Mouse (Mus musculus): Measurements from ENCODE around the gene Wfikkn2.
A peak's percentile ranks its signal among the peaks of the same experiment; 100 is the strongest.
"Not testable (repeated sequence)": the region's sequence is repeated elsewhere in the genome, so short reads cannot be mapped to it uniquely, and the experiment has no call there.

The Wfikkn2 gene

GRCm38 (mm10) chr11:94245955-94246788 lies at the start of gene Wfikkn2:
Gene Wfikkn2 (minus strand): TSS chr11:94246005.
- no peak for DNase-seq (ENCODE audit: low spot score)

GRCm38 (mm10) chr11:94294996-94295845 lies 49.4 kb upstream of the Wfikkn2 start:
- DNase-seq (ENCODE audit: low spot score), result no peak

GRCm38 (mm10) chr11:94290062-94290740 lies 44.4 kb upstream of the Wfikkn2 start:
- DNase-seq (ENCODE audit: low spot score), result no peak

- DNase-seq (ENCODE audit: low spot score), result no peak
These were observed 41.3 kb upstream of the Wfikkn2 start for GRCm38 (mm10) chr11:94287105-94287504.

DNA sequence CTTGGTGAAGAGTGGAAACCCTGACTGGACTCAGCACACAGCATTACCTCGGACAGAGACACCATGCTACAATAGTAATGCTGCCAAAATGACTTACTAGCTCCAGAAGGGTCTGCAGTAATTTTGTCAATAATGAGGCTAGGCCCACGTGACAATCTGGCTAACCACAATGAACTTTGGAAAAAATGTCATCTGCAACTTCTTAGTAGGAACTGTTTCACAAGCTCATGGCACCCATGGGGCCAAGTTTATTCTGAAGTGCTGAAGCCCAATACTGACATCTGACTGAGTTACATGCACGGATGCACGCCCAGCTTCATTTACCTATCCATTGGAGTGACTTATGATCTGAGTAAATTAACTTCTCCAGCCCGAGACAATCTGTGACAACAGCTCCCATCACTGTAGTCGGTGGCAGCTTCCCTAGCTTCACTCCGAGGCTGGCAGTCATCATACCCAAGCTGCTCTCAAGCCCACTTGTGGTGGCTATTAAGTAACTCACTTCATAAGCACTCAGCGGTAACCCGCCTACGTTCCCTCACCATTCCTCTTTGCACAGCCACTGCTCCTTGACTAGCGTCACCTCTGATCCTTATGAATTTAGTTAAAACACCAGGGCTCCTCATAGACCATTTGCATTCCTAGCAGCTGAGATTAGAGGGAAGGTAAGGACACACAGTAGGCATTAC lies 40.2 kb upstream of the Wfikkn2 start:
- DNase-seq (ENCODE audit: low spot score), result no peak

DNA sequence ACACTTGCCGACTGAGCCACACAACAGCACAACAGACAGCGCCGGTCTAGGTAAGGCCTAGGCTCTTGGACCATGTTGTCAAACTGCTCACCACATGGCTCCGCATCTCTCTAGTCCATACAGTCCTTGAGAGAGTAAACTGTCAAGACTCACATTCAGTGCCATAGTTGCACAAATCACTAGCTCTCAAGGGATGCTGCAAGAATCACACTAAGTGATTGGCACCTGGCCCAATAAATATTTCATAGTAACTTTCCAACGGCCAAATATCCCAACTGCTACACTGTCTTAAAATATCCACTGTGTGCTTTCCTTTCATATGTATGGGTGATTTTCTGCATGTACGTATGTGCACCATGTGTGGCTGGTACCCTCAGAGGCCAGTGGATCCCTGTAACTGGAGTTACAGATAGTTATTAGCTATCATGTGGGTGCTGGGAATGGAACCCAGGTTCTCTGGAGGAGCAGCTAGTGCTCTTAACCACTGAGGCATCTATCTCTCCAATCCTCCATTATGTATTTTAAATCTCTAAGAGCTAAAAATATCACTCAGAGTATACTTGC lies 37.8 kb upstream of the Wfikkn2 start:
- no peak for DNase-seq (ENCODE audit: low spot score)

DNA sequence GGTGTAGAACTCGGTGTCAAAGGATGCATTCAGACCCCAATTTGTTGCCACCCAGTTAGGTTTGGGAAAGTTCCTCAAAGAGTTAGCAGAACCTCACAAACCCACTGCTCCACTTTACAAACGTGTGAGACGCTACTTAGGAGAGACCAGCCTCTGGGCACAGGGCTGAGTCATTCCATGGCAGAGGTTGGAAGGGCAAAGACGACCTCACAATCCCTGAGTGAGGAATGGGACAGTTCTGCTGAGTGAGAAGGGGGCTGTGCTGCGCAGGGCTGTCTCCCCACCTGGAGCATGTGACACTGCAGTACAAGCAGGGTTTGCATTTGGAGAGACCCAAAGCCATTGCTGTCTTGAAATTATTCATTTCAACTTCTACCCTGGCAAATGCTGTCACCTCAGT lies 36.5 kb upstream of the Wfikkn2 start:
- DNase-seq (ENCODE audit: low spot score), result no peak

DNA sequence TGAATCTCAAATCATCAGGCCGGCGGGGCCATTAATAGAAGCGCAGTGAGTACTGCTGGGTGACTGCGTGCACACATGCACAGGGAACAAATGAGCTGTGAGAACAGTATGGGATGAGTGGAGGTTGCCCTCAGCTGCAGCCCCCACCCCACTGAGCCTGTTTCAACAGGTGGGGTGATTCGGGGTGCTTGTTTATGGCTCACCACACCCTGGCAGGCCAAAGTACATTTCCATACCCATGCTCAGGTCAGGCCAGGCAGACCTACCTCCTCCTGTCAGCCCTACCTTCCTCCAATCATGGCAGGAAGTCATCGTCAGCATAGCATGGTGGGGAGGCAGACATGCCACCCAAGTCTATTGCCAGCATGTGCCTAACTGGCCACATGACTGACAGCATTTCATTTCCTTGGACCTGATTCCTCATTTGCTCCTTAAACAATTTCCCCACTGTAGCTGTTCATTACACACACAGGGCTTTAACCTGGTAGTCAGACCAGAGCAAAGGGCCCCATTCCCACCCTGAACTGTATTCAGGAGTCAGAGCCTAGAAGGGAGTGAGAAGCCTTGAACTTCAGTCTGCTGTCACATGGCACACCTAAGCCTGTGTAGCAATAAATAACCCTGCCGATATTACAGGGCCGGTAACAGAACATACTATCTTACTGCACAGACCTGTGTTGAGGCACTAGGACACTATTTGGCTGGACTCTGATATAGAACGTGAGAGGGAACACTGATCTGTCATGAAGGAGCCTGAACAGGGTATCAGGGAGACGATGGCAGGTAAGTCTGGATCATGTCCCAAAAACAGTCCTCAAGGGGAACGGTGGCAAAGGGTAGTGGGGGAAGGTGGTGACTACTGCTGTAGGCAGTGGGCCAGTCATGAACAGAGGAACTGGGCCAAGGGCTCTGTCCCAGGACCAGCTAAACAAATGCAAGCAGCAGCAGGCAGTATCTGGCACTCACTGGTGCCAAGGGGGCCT lies 35.7 kb upstream of the Wfikkn2 start, which contains the start of gene Gm21885:
Gene Gm21885 (plus strand): TSS at position 675 of the 983 bp plus-strand sequence.
- DNase-seq (ENCODE audit: low spot score), result no peak

- peak; percentile 75 for DNase-seq (ENCODE audit: low spot score)
These were observed 31.1 kb upstream of the Wfikkn2 start for GRCm38 (mm10) chr11:94276869-94277337.

GRCm38 (mm10) chr11:94275686-94276085 lies 29.9 kb upstream of the Wfikkn2 start:
- peak; percentile 76 for DNase-seq (ENCODE audit: low spot score)

DNA sequence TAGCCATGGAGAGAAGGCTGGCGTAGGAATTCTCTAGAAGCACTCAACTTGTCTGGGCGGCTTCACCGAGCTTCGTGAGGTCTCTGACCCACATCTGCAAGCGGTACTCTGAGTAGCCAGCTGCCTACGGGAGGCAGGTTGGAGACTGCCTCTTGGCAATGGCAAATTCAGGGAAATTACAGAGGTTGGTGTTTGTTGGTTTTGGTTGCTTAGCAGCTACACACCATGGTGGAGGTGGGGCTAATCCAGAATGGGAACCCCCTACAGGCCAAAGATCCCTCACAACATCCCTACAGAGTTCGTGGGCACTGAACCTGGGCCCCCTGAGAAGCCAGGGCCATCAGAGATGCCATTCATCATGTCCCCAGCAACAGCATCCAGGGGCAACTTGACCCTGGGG lies 29.4 kb upstream of the Wfikkn2 start:
- no peak for DNase-seq (ENCODE audit: low spot score)

DNA sequence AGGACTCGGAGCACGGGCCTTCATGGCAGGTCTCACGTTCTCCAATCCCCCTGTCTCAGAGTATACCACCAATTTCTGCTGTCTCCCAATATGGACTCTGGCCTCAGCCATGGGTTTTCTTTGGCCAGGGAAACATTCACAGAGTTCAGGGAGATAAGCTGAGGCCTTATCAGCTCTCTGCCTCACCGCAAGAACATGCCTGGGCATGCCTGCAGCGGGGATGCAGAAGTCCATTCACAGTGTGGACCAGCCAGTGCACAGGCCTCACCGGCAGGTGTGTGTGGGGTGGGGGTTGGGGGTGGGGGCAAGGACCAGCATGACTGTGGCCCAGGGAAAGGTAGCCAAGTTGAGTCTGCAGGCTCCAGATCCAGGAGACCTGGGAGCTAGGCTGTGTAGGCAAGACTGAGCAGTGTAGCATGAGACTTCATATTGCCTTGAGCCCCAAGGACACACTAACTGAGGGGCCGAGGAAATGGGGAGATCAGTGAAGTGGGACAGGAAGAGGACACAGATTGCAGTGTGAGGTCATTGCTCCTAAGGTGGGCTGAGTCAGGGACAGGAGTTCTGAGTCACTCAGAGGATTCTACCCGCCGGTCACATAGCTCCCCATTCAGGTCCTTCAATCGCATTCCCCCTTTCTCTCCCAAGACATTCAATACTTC lies 28.5 kb upstream of the Wfikkn2 start:
- no peak for DNase-seq (ENCODE audit: low spot score)

- DNase-seq (ENCODE audit: low spot score), result no peak
These were observed 27.4 kb upstream of the Wfikkn2 start for GRCm38 (mm10) chr11:94272960-94273927.

DNA sequence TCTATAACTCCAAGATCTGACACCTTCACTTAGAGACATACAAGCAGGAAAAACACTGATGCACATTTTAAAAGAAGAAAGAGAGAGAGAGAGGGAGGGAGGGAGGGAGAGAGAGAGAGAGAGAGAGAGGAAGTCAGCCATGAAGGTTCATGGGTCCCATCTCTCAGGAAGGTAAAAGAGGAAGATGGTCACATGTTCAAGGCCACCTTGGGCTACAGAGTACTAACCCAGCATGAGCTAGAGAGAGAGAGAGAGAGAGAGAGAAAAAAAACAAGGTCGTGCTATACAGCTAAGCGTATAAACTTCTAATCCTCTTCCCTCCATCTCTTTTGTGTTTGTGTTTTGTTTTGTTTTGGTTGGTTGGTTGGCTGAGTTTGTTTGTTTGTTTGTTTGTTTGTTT lies 25.2 kb upstream of the Wfikkn2 start:
- no peak for DNase-seq (ENCODE audit: low spot score)

DNA sequence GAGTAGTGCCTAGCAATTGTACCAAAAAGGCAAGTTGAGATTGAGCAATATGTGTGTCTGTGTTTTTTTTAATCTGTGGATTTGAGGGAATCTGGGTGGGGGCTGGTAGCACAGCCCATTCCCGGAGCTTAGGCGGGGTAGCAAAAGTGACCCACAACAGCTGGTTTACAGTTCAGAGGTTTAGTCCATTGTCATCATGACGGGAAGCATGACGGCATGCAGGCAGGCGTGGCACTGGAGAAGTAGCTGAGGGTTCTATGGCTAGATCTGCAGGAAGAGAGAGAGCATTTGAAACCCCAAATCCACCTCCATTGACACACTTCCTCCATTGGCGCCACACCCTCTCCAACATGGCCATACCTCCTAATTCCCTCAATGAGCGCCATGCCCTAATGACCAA lies 24.1 kb upstream of the Wfikkn2 start:
- no peak for DNase-seq (ENCODE audit: low spot score)

- DNase-seq (ENCODE audit: low spot score), result no peak
These were observed 23.0 kb upstream of the Wfikkn2 start for GRCm38 (mm10) chr11:94268761-94269160.

GRCm38 (mm10) chr11:94266155-94266554 lies 20.4 kb upstream of the Wfikkn2 start:
- not testable (repeated sequence) for DNase-seq (ENCODE audit: low spot score)

DNA sequence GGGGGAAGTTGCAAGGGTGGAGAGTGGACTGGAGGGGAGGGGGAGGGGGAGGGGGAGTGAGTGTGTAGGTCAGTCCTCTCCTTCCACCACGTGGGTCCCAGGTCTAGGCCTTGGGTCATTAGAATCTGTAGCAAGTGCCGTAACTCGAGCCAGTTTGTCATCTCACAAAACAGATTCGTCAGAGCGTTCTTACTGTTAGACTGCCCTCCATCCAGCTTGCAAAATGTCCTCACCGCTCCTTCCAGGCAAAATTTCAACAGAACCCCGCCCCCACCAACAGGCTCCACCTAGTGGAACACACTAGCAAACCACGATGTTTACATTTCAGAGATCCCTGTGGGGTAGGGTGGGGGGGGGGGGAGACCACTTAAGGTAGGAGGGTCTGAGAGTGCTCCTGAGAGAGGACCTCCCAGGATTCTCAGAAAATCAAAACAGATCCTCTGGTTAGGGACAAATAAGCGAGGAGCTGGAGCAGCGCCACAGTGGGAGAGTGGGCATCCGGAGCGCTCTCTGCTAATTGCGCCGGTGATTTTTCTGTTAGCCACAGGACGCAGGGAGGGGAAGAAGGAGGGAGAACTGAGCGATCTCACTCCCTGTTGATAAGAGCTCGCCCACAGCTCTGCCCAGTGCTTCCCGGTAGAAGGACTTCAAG lies 19.5 kb upstream of the Wfikkn2 start:
- no peak for DNase-seq (ENCODE audit: low spot score)

Measured in T-cell, adult 2 months (primary cell).